Mouse (Mus musculus) embryonic facial prominence, embryonic 13.5 days (tissue): ENCODE results near the gene Hes5. TPM values are rescaled to one million over a fixed set of nuclear protein-coding genes. Genes with fewer than 3 reads are reported as not detected.

Experiments used
- ATAC-seq: fragments of 200-750 bp; cut with Nextera tagmentation; 2 replicates; pipeline ENCODE4 v1.8.0; 2017; ENCODE audit warnings: low read depth; ENCODE audit not compliant: insufficient number of reproducible peaks, insufficient read depth, low FRiP score, low TSS enrichment
- H3K27ac ChIP-seq: fragments of 300-500 bp; sonication (generic); 2 replicates; pipeline ENCODE4 v1.5.1; 2015; ENCODE audit warnings: moderate library complexity, mild to moderate bottlenecking, inconsistent platforms
- H3K27me3 ChIP-seq: fragments of 300-500 bp; sonication (generic); 2 replicates; pipeline ENCODE4 v1.6.1; 2015; ENCODE audit warnings: mild to moderate bottlenecking, inconsistent platforms
- H3K36me3 ChIP-seq: fragments of 300-500 bp; sonication (generic); 2 replicates; pipeline ENCODE4 v1.6.1; 2015; ENCODE audit warnings: mild to moderate bottlenecking, inconsistent platforms
- H3K4me1 ChIP-seq: fragments of 300-500 bp; sonication (generic); 2 replicates; pipeline ENCODE4 v1.6.1; 2015; ENCODE audit warnings: inconsistent platforms
- H3K4me2 ChIP-seq: fragments of 300-500 bp; sonication (generic); 2 replicates; pipeline ENCODE4 v1.6.1; 2015; ENCODE audit warnings: moderate library complexity, mild to moderate bottlenecking, inconsistent platforms
- H3K4me3 ChIP-seq: fragments of 300-500 bp; sonication (generic); 2 replicates; pipeline ENCODE4 v1.5.1; 2015; ENCODE audit warnings: mild to moderate bottlenecking, inconsistent platforms
- H3K9ac ChIP-seq: fragments of 300-500 bp; sonication (generic); 2 replicates; pipeline ENCODE4 v1.6.1; 2015; ENCODE audit warnings: mild to moderate bottlenecking, inconsistent platforms
- H3K9me3 ChIP-seq: fragments of 300-500 bp; sonication (generic); 2 replicates; pipeline ENCODE4 v1.6.1; 2016; ENCODE audit warnings: inconsistent platforms
- whole genome bisulfite sequencing: fragments of 180-500 bp; shearing (Covaris S2); methylation state at CpG from one replicate; pipeline ENCODE4 v1.1.7; 2015; ENCODE audit warnings: mixed read lengths; 5-methylcytosine and 5-hydroxymethylcytosine counted together
- polyA plus RNA-seq: library from polyadenylated mRNA; unstranded; fragments of >200 nt; fragmentation: Nextera tagmentation; extraction: Ambion mirVana; gene quantifications from 2 replicates; pipeline ENCODE4 v1.2.1, GENCODE M21; 2015

The Hes5 gene
- polyA plus RNA-seq, 1 experiment from 2014 or later, result 6.0 TPM

- peaks cover 70% of the 10 kb centered on the region for H3K36me3 ChIP-seq
- H3K4me3 ChIP-seq, result no peak overlapping the region
- WGBS, result 87% methylated on average over 4 of the region's 4 CpGs
These were observed 19.4 kb downstream of the Hes5 start for GRCm38 (mm10) chr4:154980110-154980509.

GRCm38 (mm10) chr4:154981076-154981475 lies 20.4 kb downstream of the Hes5 start:
- ATAC-seq, result no peak
- Histone ChIP-seq H3K9ac (no peak overlapping the region), H3K4me2 (no peak overlapping the region), H3K36me3 (peaks cover 61% of the 10 kb centered on the region), H3K27me3 (peaks cover 15% of the 10 kb centered on the region), H3K4me1 (peaks cover 13% of the 10 kb centered on the region), H3K9me3 (no peaks in the 10 kb centered on the region), H3K4me3 (no peak overlapping the region), H3K27ac (no peak overlapping the region)
- 86% methylated on average over 6 of the region's 6 CpGs for WGBS

More at GRCm38 (mm10) chr4:154980110-154980509, 19.4 kb downstream of the Hes5 start:
- H3K4me2 ChIP-seq, result no peak overlapping the region
- peaks cover 15% of the 10 kb centered on the region for H3K27me3 ChIP-seq
- ATAC-seq, result no peak
- no peak overlapping the region for H3K9ac ChIP-seq
- no peak overlapping the region for H3K27ac ChIP-seq
- no peaks in the 10 kb centered on the region for H3K9me3 ChIP-seq
- H3K4me1 ChIP-seq, result peaks cover 6% of the 10 kb centered on the region

GRCm38 (mm10) chr4:154981530-154981929 lies 20.8 kb downstream of the Hes5 start:
- H3K4me2 ChIP-seq, result no peak overlapping the region
- peak; percentile 61; the same call in 1 of the 2 replicates for ATAC-seq
- H3K9ac ChIP-seq, result no peak overlapping the region
- peaks cover 18% of the 10 kb centered on the region for H3K4me1 ChIP-seq
- no peak overlapping the region for H3K4me3 ChIP-seq
- no peaks in the 10 kb centered on the region for H3K9me3 ChIP-seq
- WGBS, result 43% methylated on average over 7 of the region's 7 CpGs
- peaks cover 56% of the 10 kb centered on the region for H3K36me3 ChIP-seq
- no peak overlapping the region for H3K27ac ChIP-seq
- H3K27me3 ChIP-seq, result peaks cover 15% of the 10 kb centered on the region

- no peak overlapping the region for H3K27ac ChIP-seq
- peaks cover 15% of the 10 kb centered on the region for H3K27me3 ChIP-seq
- 73% methylated on average over 19 of the region's 19 CpGs for WGBS
- no peak overlapping the region for H3K9ac ChIP-seq
- H3K4me1 ChIP-seq, result peaks cover 19% of the 10 kb centered on the region
- H3K4me2 ChIP-seq, result no peak overlapping the region
- no peaks in the 10 kb centered on the region for H3K9me3 ChIP-seq
- ATAC-seq, result no peak
- peaks cover 47% of the 10 kb centered on the region for H3K36me3 ChIP-seq
- no peak overlapping the region for H3K4me3 ChIP-seq
These were observed 21.8 kb downstream of the Hes5 start for GRCm38 (mm10) chr4:154982247-154983120.

GRCm38 (mm10) chr4:154983767-154984166 lies 23.0 kb downstream of the Hes5 start:
- no peak overlapping the region for H3K4me3 ChIP-seq
- peaks cover 19% of the 10 kb centered on the region for H3K4me1 ChIP-seq
- ATAC-seq, result no peak
- WGBS, result 16% methylated on average over 24 of the region's 24 CpGs
- H3K4me2 ChIP-seq, result no peak overlapping the region
- peak overlapping the region; percentile 44; the same call in 1 of the 2 replicates for H3K9ac ChIP-seq
- H3K9me3 ChIP-seq, result no peaks in the 10 kb centered on the region
- H3K27ac ChIP-seq, result no peak overlapping the region
- peaks cover 34% of the 10 kb centered on the region for H3K36me3 ChIP-seq
- peaks cover 15% of the 10 kb centered on the region for H3K27me3 ChIP-seq

- Histone ChIP-seq H3K9me3 (no peaks in the 10 kb centered on the region), H3K27ac (no peak overlapping the region), H3K27me3 (peaks cover 15% of the 10 kb centered on the region), H3K4me2 (peak overlapping the region; percentile 48), H3K9ac (peak overlapping the region; percentile 63), H3K4me1 (peaks cover 19% of the 10 kb centered on the region), H3K36me3 (peaks cover 19% of the 10 kb centered on the region), H3K4me3 (no peak overlapping the region)
- WGBS, result 84% methylated on average over 5 of the region's 5 CpGs
- no peak for ATAC-seq
These were observed 24.5 kb downstream of the Hes5 start for GRCm38 (mm10) chr4:154985151-154985777.

- no peaks in the 10 kb centered on the region for H3K9me3 ChIP-seq
- peaks cover 19% of the 10 kb centered on the region for H3K4me1 ChIP-seq
- H3K27me3 ChIP-seq, result peaks cover 15% of the 10 kb centered on the region
- peaks cover 11% of the 10 kb centered on the region for H3K36me3 ChIP-seq
- H3K9ac ChIP-seq, result peak overlapping the region; percentile 63
- no peak overlapping the region for H3K27ac ChIP-seq
- peak overlapping the region; percentile 48 for H3K4me2 ChIP-seq
- H3K4me3 ChIP-seq, result peak overlapping the region; percentile 23
- no peak for ATAC-seq
- 21% methylated on average over 17 of the region's 17 CpGs for WGBS
These were observed 25.4 kb downstream of the Hes5 start for GRCm38 (mm10) chr4:154986096-154986495.

GRCm38 (mm10) chr4:154986750-154987149 lies 26.0 kb downstream of the Hes5 start:
- Histone ChIP-seq H3K9ac (no peak overlapping the region), H3K4me3 (no peak overlapping the region), H3K27me3 (peaks cover 15% of the 10 kb centered on the region), H3K27ac (no peak overlapping the region), H3K4me1 (peaks cover 19% of the 10 kb centered on the region), H3K4me2 (no peak overlapping the region), H3K36me3 (0 out of 2 replicates have a peak, but pooled peaks cover 5% of the 10 kb centered on the region), H3K9me3 (no peaks in the 10 kb centered on the region)
- 66% methylated on average over 15 of the region's 15 CpGs for WGBS
- no peak for ATAC-seq

- WGBS, result 60% methylated on average over 4 of the region's 4 CpGs
- Histone ChIP-seq H3K9me3 (no peaks in the 10 kb centered on the region), H3K27me3 (no peaks in the 10 kb centered on the region), H3K36me3 (no peaks in the 10 kb centered on the region), H3K27ac (no peak overlapping the region), H3K9ac (no peak overlapping the region), H3K4me1 (peaks cover 16% of the 10 kb centered on the region), H3K4me2 (no peak overlapping the region), H3K4me3 (no peak overlapping the region)
- no peak for ATAC-seq
These were observed 34.2 kb downstream of the Hes5 start for GRCm38 (mm10) chr4:154994876-154995275.

- H3K4me3 ChIP-seq, result no peak overlapping the region
- H3K36me3 ChIP-seq, result no peaks in the 10 kb centered on the region
- H3K9ac ChIP-seq, result no peak overlapping the region
- H3K9me3 ChIP-seq, result no peaks in the 10 kb centered on the region
- peaks cover 16% of the 10 kb centered on the region for H3K4me1 ChIP-seq
- 0 out of 2 replicates have a peak, but pooled peaks have one; percentile 15 for ATAC-seq
- H3K4me2 ChIP-seq, result no peak overlapping the region
- H3K27me3 ChIP-seq, result no peaks in the 10 kb centered on the region
- WGBS, result 38% methylated on average over 8 of the region's 8 CpGs
- no peak overlapping the region for H3K27ac ChIP-seq
These were observed 35.9 kb downstream of the Hes5 start for GRCm38 (mm10) chr4:154996572-154997154.

- H3K4me3 ChIP-seq, result no peak overlapping the region
- H3K9me3 ChIP-seq, result no peaks in the 10 kb centered on the region
- H3K36me3 ChIP-seq, result no peaks in the 10 kb centered on the region
- 75% methylated on average over 5 of the region's 5 CpGs for WGBS
- no peak for ATAC-seq
- no peak overlapping the region for H3K27ac ChIP-seq
- H3K4me1 ChIP-seq, result no peaks in the 10 kb centered on the region; the same call in 1 of the 2 replicates
- H3K9ac ChIP-seq, result no peak overlapping the region
- no peaks in the 10 kb centered on the region for H3K27me3 ChIP-seq
- no peak overlapping the region for H3K4me2 ChIP-seq
These were observed 38.7 kb downstream of the Hes5 start for GRCm38 (mm10) chr4:154999379-154999778.
